Mouse (Mus musculus) ES-Bruce4 (cell line): Measurements from ENCODE around the gene Xpo5.

Source experiments
- CTCF ChIP-seq: IDR thresholded peaks from one replicate; pipeline ENCODE4 v1.8.1; 2011; ENCODE audit warnings: low read depth, low read length
- EP300 ChIP-seq: IDR thresholded peaks from 2 replicates; pipeline ENCODE4 v1.6.1; 2011; ENCODE audit warnings: low read depth, low read length; ENCODE audit not compliant: insufficient read depth

GRCm38 (mm10) chr17:46206676-46207075, 4.1 kb downstream of the Xpo5 start:
- no peak for TF ChIP-seq CTCF
- no peak for TF ChIP-seq EP300
